Mouse (Mus musculus): ENCODE data around the gene Cacna1s.

DNA sequence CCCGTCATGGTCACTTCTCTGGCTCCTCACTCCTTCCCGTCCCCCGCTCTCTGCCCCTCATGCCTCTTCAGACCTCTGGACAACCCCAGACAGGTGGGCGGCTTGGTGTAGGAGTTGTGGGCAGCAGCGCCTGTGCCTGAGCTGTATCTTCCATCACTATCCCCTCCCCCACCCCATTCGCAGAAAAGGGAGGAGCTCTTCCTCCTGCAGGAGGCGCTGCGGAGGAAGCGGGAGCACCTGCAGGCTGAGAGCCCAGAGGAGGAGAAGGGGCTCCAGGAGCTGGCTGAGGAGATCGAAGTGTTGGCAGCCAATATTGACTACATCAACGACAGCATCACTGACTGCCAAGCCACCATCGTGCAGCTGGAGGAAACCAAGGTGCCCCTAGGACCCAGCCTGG lies 107.3 kb downstream of the Cacna1s start:
- TF ChIP-seq POLR2A (IDR thresholded peaks at IDR 0.05; ENCODE audit: low read depth, low read length) (no peak), CTCF (IDR thresholded peaks at IDR 0.05; ENCODE audit: extremely low read depth, insufficient read length, insufficient replicate concordance, low read depth, low read length) (no peak)

Measured in small intestine, adult 2 months (tissue).